Mouse (Mus musculus) myocyte (in vitro differentiated cells): Measurements from ENCODE around the gene Eef2k. TPM values are rescaled to one million over a fixed set of nuclear protein-coding genes. Genes with fewer than 3 reads are reported as not detected.

Source experiments
- H3K27me3 ChIP-seq: one replicate; pipeline ENCODE4 v1.6.1; 2011; ENCODE audit not compliant: control insufficient read depth, insufficient read depth, insufficient read length
- H3K36me3 ChIP-seq: one replicate; pipeline ENCODE4 v1.6.1; 2011; ENCODE audit not compliant: control insufficient read depth, insufficient read depth
- H3K4me2 ChIP-seq: one replicate; pipeline ENCODE4 v1.6.1; 2011; ENCODE audit warnings: low read depth, control low read depth
- H3K4me3 ChIP-seq: one replicate; pipeline ENCODE4 v1.5.1; 2011; ENCODE audit warnings: mild to moderate bottlenecking, control low read depth, moderate library complexity
- H3K79me2 ChIP-seq: one replicate; pipeline ENCODE4 v1.6.1; 2011; ENCODE audit not compliant: control insufficient read depth, insufficient read depth
- H3ac ChIP-seq: one replicate; pipeline ENCODE4 v1.6.1; 2011; ENCODE audit not compliant: control insufficient read depth, insufficient read length
- CEBPB ChIP-seq: IDR thresholded peaks from 2 replicates; pipeline ENCODE4 v1.6.1; 2011; ENCODE audit warnings: mild to moderate bottlenecking, moderate library complexity; ENCODE audit not compliant: poor library complexity, insufficient read depth, severe bottlenecking
- E2F4 ChIP-seq: IDR thresholded peaks from one replicate; pipeline ENCODE4 v1.6.1; 2011; ENCODE audit warnings: mild to moderate bottlenecking, control low read depth, moderate library complexity; ENCODE audit not compliant: insufficient read depth
- MAX ChIP-seq: IDR thresholded peaks from one replicate; pipeline ENCODE4 v1.6.1; 2011; ENCODE audit warnings: low read depth, mild to moderate bottlenecking, control low read depth
- MYOD1 ChIP-seq, 3 experiments: IDR thresholded peaks; one replicate each; pipeline ENCODE4 v1.6.1; 2011; ENCODE audit warnings: control low read depth in 2 of 3, low read depth in 2 of 3, mild to moderate bottlenecking in 2 of 3, moderate library complexity in 1 of 3; ENCODE audit not compliant: insufficient read length in 2 of 3, control insufficient read depth in 1 of 3
- MYOG ChIP-seq, 3 experiments: IDR thresholded peaks; one replicate each; pipeline ENCODE4 v1.6.1; 2011; ENCODE audit warnings: control low read depth in 2 of 3, low read depth in 2 of 3, mild to moderate bottlenecking in 2 of 3; ENCODE audit not compliant: insufficient read length in 2 of 3, control insufficient read depth in 1 of 3, insufficient read depth in 1 of 3
- POLR2A ChIP-seq: IDR thresholded peaks from one replicate; pipeline ENCODE4 v1.6.1; 2011; ENCODE audit warnings: low read depth, mild to moderate bottlenecking, control low read depth, moderate library complexity; ENCODE audit not compliant: insufficient read length
- POLR2AphosphoS2 ChIP-seq: IDR thresholded peaks from one replicate; pipeline ENCODE4 v1.6.1; 2011; ENCODE audit warnings: low read depth, control low read depth; ENCODE audit not compliant: insufficient read length
- REST ChIP-seq: IDR thresholded peaks from one replicate; pipeline ENCODE4 v1.6.1; 2011; ENCODE audit warnings: mild to moderate bottlenecking, control low read depth, moderate library complexity; ENCODE audit not compliant: insufficient read depth, insufficient read length
- SRF ChIP-seq: IDR thresholded peaks from one replicate; pipeline ENCODE4 v1.6.1; 2011; ENCODE audit warnings: low read depth; ENCODE audit not compliant: control insufficient read depth, insufficient read length
- TCF12 ChIP-seq: IDR thresholded peaks from one replicate; pipeline ENCODE4 v1.6.1; 2011; ENCODE audit warnings: mild to moderate bottlenecking, control low read depth; ENCODE audit not compliant: poor library complexity, insufficient read depth, severe bottlenecking
- TCF3 ChIP-seq: IDR thresholded peaks from one replicate; pipeline ENCODE4 v1.6.1; 2011; ENCODE audit warnings: low read depth, control low read depth; ENCODE audit not compliant: insufficient read length
- USF1 ChIP-seq: IDR thresholded peaks from one replicate; pipeline ENCODE4 v1.6.1; 2011; ENCODE audit warnings: low read depth, mild to moderate bottlenecking, control low read depth, moderate library complexity
- polyA plus RNA-seq: library from polyadenylated mRNA; unstranded; fragments of >200 nt; fragmentation: generic; extraction: Trizol; gene quantifications from one replicate; pipeline ENCODE4 v1.2.1, GENCODE M21; 2012; ENCODE audit warnings: missing spikeins

Gene Eef2k
- polyA plus RNA-seq, 1 experiment = 32.3 TPM

GRCm38 (mm10) chr7:120884746-120885145 is 42.1 kb downstream of the Eef2k start:
- no peaks in the 10 kb centered on the region for H3K27me3 ChIP-seq
- H3K36me3 ChIP-seq = peaks cover 12% of the 10 kb centered on the region
- H3K4me2 ChIP-seq = no peak overlapping the region
- H3K79me2 ChIP-seq = no peaks in the 10 kb centered on the region
- no peak overlapping the region for H3K4me3 ChIP-seq
- TF ChIP-seq TCF12 (no peak), MYOG (IDR thresholded peaks at IDR 0.05; ENCODE audit: control insufficient read depth in 1 of 3, insufficient read depth in 1 of 3, insufficient read length in 2 of 3, low read depth in 2 of 3) (no peak), USF1 (no peak), TCF3 (no peak), SRF (no peak), MAX (no peak), E2F4 (no peak)
- no peak overlapping the region for H3ac ChIP-seq

- H3K4me2 ChIP-seq = no peak overlapping the region
- H3K36me3 ChIP-seq = peaks cover 14% of the 10 kb centered on the region
- no peaks in the 10 kb centered on the region for H3K27me3 ChIP-seq
- TF ChIP-seq SRF (no peak), POLR2A (no peak), TCF12 (no peak)
- no peaks in the 10 kb centered on the region for H3K79me2 ChIP-seq
- H3K4me3 ChIP-seq = no peak overlapping the region
- no peak overlapping the region for H3ac ChIP-seq
Measured at GRCm38 (mm10) chr7:120893123-120893522, 50.5 kb downstream of the Eef2k start.

- no peaks in the 10 kb centered on the region for H3K79me2 ChIP-seq
- no peak overlapping the region for H3K4me3 ChIP-seq
- H3K27me3 ChIP-seq = no peaks in the 10 kb centered on the region
- H3ac ChIP-seq = no peak overlapping the region
- peaks cover 18% of the 10 kb centered on the region for H3K36me3 ChIP-seq
- TF ChIP-seq SRF (no peak), POLR2A (no peak), MYOD1 (IDR thresholded peaks at IDR 0.05; ENCODE audit: control insufficient read depth in 1 of 3, insufficient read length in 2 of 3, low read depth in 2 of 3) (no peak), TCF12 (no peak), CEBPB (no peak), MYOG (IDR thresholded peaks at IDR 0.05; ENCODE audit: control insufficient read depth in 1 of 3, insufficient read depth in 1 of 3, insufficient read length in 2 of 3, low read depth in 2 of 3) (no peak), REST (no peak), MAX (no peak), E2F4 (no peak), TCF3 (no peak), POLR2AphosphoS2 (no peak), USF1 (no peak)
- no peak overlapping the region for H3K4me2 ChIP-seq
Measured at GRCm38 (mm10) chr7:120897054-120897453, 54.4 kb downstream of the Eef2k start.

- H3K4me3 ChIP-seq = no peak overlapping the region
- H3K27me3 ChIP-seq = no peaks in the 10 kb centered on the region
- H3K36me3 ChIP-seq = peaks cover 18% of the 10 kb centered on the region
- H3K79me2 ChIP-seq = no peaks in the 10 kb centered on the region
- H3K4me2 ChIP-seq = no peak overlapping the region
- no peak for TF ChIP-seq MAX
- no peak for TF ChIP-seq TCF3
- TF ChIP-seq MYOD1 (IDR thresholded peaks at IDR 0.05; ENCODE audit: control insufficient read depth in 1 of 3, insufficient read length in 2 of 3, low read depth in 2 of 3) = no peak
- no peak for TF ChIP-seq TCF12
- TF ChIP-seq SRF = no peak
- no peak for TF ChIP-seq MYOG (IDR thresholded peaks at IDR 0.05; ENCODE audit: control insufficient read depth in 1 of 3, insufficient read depth in 1 of 3, insufficient read length in 2 of 3, low read depth in 2 of 3)
- no peak for TF ChIP-seq POLR2A
- no peak for TF ChIP-seq POLR2AphosphoS2
- no peak for TF ChIP-seq REST
- TF ChIP-seq E2F4 = no peak
- TF ChIP-seq USF1 = no peak
- no peak for TF ChIP-seq CEBPB
- H3ac ChIP-seq = no peak overlapping the region
Measured at GRCm38 (mm10) chr7:120897711-120898335, 55.2 kb downstream of the Eef2k start.

- Histone ChIP-seq H3ac (no peak overlapping the region), H3K4me2 (no peak overlapping the region), H3K4me3 (no peak overlapping the region), H3K79me2 (no peaks in the 10 kb centered on the region), H3K36me3 (peaks cover 21% of the 10 kb centered on the region), H3K27me3 (no peaks in the 10 kb centered on the region)
- no peak for TF ChIP-seq MYOG (IDR thresholded peaks at IDR 0.05; ENCODE audit: control insufficient read depth in 1 of 3, insufficient read depth in 1 of 3, insufficient read length in 2 of 3, low read depth in 2 of 3)
- no peak for TF ChIP-seq POLR2A
- TF ChIP-seq E2F4 = no peak
Measured at GRCm38 (mm10) chr7:120900191-120900590, 57.6 kb downstream of the Eef2k start.
